Mouse (Mus musculus): ENCODE measurements around the gene Olfr1055. TPM values are rescaled to one million over a fixed set of nuclear protein-coding genes. Genes with fewer than 3 reads are reported as not detected.
"Not testable (repeated sequence)": the region's sequence is repeated elsewhere in the genome, so short reads cannot be mapped to it uniquely, and the experiment has no call there.

Gene Olfr1055
- not detected for total RNA-seq (2021)
- long read RNA-seq, experiment 1: 0 reads
- long read RNA-seq, experiment 2: 0 reads

- no peak for DNase-seq
These were observed at the start of gene Olfr1055 for GRCm38 (mm10) chr2:86350184-86350583. Gene Olfr1055 (minus strand): TSS chr2:86350284.

DNA sequence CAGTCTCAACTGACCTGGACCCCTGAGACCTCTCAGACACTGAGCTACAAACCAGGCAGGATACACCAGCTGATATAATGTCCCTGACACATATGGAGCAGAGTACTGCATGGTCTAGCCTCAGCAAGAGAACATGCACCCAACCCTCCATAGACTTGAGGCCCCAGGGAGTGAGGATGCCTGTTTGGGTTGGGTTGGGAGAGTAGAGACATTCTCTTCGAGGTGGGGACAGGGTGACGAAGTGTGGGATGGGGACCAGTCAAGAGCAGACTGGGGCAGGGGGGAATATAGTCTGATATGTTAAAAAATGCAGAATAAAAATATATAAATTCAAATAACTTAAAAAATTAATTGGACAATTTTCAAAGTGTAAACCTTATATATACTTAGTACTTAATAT is 45.0 kb upstream of the Olfr1055 start:
- DNase-seq: no peak

- DNase-seq: not testable (repeated sequence)
These were observed 38.4 kb upstream of the Olfr1055 start, which contains the start of gene Olfr1058 for GRCm38 (mm10) chr2:86388461-86388860. Gene Olfr1058 (minus strand): TSS chr2:86388561.

- DNase-seq: no peak
These were observed 28.2 kb upstream of the Olfr1055 start, which contains the start of gene Olfr1057 for GRCm38 (mm10) chr2:86378293-86378692. Gene Olfr1057 (minus strand): TSS chr2:86378393.

DNA sequence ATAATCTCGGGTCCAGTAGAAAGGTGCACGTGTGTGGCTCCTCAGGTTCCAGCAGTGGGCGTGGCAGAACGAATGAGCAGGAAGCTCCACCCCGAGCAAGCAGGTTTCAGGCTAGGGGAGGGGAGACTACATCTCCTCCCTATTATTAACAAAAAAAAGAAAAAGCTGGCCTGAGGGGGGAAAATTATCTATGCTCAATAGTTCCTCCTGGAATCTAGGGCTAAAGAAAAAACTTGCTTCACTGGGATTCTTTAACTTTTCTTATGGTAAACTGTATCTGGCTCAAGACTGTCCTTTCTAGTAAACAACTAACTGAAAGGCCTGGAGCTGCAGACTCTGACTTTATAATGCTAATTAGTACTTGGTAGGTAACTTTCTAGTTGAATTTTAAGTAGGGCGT is 16.3 kb upstream of the Olfr1055 start:
- not testable (repeated sequence) for DNase-seq

DNA sequence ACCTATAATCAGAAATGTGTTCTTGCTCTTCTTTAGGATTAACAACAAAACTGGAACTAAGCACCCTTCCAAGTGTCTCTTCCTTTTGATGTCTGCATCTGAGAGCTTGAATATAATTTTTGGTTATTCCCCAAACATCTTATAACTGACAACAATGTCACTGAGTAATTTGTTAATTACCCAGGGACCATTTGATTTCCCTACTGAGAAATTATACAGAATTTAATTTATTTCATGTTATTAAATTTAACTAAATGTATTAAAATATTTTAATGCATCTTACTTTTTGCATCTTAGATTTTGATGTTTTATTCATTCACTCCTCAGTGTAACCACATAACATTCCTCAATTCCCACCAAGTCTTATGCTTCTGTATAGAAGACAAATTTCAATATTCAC is 12.3 kb upstream of the Olfr1055 start, which contains the start of gene Olfr1056:
Gene Olfr1056 (minus strand): TSS at position 101 of the 400 bp plus-strand sequence.
- DNase-seq: no peak

DNA sequence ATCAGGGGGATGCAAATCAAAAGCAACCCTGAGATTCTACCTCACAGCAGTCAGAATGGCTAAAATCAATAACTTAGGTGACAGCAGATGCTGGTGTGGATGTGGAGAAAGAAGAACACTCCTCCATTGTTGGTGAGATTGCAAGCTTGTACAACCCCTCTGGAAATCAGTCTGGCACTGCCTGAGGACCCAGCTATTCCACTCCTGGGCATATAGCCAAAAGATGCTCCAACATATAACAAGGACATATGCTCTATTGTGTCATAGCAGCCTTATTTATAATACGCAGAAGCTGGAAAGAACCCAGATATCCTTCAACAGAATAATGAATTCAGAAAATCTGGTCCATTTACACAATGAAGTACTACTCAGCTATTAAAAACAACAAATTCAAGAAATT is 1.7 kb upstream of the Olfr1055 start:
- DNase-seq: not testable (repeated sequence)

DNA sequence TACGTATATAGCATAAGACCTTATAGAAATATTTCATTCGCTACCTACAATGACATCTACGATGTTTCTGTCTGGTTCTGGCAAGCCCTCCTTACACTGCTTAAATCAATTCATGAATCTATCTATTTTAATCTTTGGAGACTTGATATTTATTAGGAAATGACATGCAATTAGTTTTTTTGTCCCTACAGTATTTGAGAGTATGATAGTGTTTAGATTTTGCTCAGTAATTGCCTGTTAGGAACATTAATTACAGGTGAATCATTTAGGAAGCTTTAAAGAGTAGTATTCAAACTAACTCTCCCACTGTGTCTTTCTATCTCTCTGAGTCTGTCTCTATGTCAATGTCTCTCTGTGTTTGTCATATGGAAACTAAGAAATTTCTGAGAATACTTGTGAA is 14.8 kb downstream of the Olfr1055 start, which contains the start of gene Olfr1054:
Gene Olfr1054 (minus strand): TSS at position 101 of the 400 bp plus-strand sequence.
- DNase-seq: no peak

DNA sequence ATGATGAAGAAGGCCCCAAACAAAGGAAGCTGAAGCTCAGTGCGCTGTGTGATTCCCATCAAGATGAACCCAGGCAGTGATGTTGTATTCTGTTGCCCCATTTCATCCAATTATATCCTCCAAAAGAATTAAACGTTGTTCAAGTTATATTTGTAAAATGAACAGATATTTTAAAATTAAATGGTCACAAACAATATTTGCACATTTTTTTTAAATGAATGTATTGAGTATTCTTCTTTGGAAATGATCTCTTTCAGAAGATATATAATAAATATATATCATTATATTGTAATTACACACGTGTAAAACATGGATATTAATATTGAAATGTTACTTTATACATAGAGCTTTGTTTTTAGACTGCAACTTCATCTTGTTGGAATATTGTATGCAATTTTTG is 34.9 kb downstream of the Olfr1055 start, which contains the start of gene Olfr1053:
Gene Olfr1053 (minus strand): TSS at position 101 of the 400 bp plus-strand sequence.
- no peak for DNase-seq

Other genes starting within 250 kb of the Olfr1055 start
- not detected for gene Olfr1039, start 214.4 kb downstream of the Olfr1055 start, total RNA-seq (2021)
- gene Olfr1040, start 203.6 kb downstream of the Olfr1055 start, total RNA-seq (2021): not detected
- gene Olfr1042, start 188.4 kb downstream of the Olfr1055 start, total RNA-seq (2021): not detected
- not detected for gene Olfr1043, start 182.8 kb downstream of the Olfr1055 start, total RNA-seq (2021)
- gene Olfr1044, start 172.5 kb downstream of the Olfr1055 start, total RNA-seq (2021): not detected
- not detected for gene Olfr52, start 164.6 kb downstream of the Olfr1055 start, total RNA-seq (2021)
- not detected for gene Olfr1045, start 147.3 kb downstream of the Olfr1055 start, total RNA-seq (2021)
- gene Olfr1046, start 131.0 kb downstream of the Olfr1055 start, total RNA-seq (2021): not detected
- not detected for gene Olfr1047, start 118.9 kb downstream of the Olfr1055 start, total RNA-seq (2021)
- gene Olfr1048, start 110.0 kb downstream of the Olfr1055 start, total RNA-seq (2021): not detected
- not detected for gene Olfr1049, start 92.0 kb downstream of the Olfr1055 start, total RNA-seq (2021)
- gene Olfr1051, start 71.2 kb downstream of the Olfr1055 start, total RNA-seq (2021): not detected
- not detected for gene Olfr1052, start 57.8 kb downstream of the Olfr1055 start, total RNA-seq (2021)
- not detected for gene Olfr1053, start 35.0 kb downstream of the Olfr1055 start, total RNA-seq (2021)
- not detected for gene Olfr1054, start 14.9 kb downstream of the Olfr1055 start, total RNA-seq (2021)
- gene Olfr1056, start 12.2 kb upstream of the Olfr1055 start, total RNA-seq (2021): not detected
- gene Olfr1057, start 28.1 kb upstream of the Olfr1055 start, total RNA-seq (2021): not detected
- gene Olfr1058, start 38.3 kb upstream of the Olfr1055 start, total RNA-seq (2021): not detected
- gene Olfr1061, start 63.8 kb upstream of the Olfr1055 start, total RNA-seq (2021): not detected
- not detected for gene Olfr1062, start 76.5 kb upstream of the Olfr1055 start, total RNA-seq (2021)
- gene Olfr1065, start 100.3 kb upstream of the Olfr1055 start, total RNA-seq (2021): not detected
- gene Olfr1066, start 106.0 kb upstream of the Olfr1055 start, total RNA-seq (2021): not detected
- gene Olfr228, start 137.1 kb upstream of the Olfr1055 start, total RNA-seq (2021): not detected
- not detected for gene Olfr1076, start 158.2 kb upstream of the Olfr1055 start, total RNA-seq (2021)
- gene Olfr1079, start 192.2 kb upstream of the Olfr1055 start, total RNA-seq (2021): not detected
- gene Olfr1080, start 208.0 kb upstream of the Olfr1055 start, total RNA-seq (2021): not detected
- gene Olfr1082, start 248.7 kb upstream of the Olfr1055 start, total RNA-seq (2021): not detected

All from adrenal gland, postnatal 10 days (tissue).